Mouse (Mus musculus) intestine, postnatal 0 days (tissue): ENCODE results near the gene Nos1ap. TPM values are rescaled to one million over a fixed set of nuclear protein-coding genes. Genes with fewer than 3 reads are reported as not detected.
A peak's percentile ranks its signal among the peaks of the same experiment; 100 is the strongest.

Experiments used
- ATAC-seq: fragments of 200-750 bp; cut with Nextera tagmentation; 2 replicates; pipeline ENCODE4 v1.8.0; 2017; ENCODE audit warnings: mild to moderate bottlenecking, moderate TSS enrichment, moderate library complexity
- H3K27ac ChIP-seq: fragments of 300-500 bp; sonication (generic); 2 replicates; pipeline ENCODE4 v1.5.1; 2014; ENCODE audit warnings: mild to moderate bottlenecking, low read depth, low read length, moderate library complexity
- H3K27me3 ChIP-seq: fragments of 300-500 bp; sonication (generic); replicated peaks from 2 replicates; pipeline ENCODE4 v1.6.1; 2014; ENCODE audit warnings: low read length, mixed read lengths; ENCODE audit not compliant: control insufficient read depth, insufficient read depth
- H3K36me3 ChIP-seq: fragments of 300-500 bp; sonication (generic); 2 replicates; pipeline ENCODE4 v1.6.1; 2014; ENCODE audit warnings: mild to moderate bottlenecking, moderate library complexity; ENCODE audit not compliant: control insufficient read depth, insufficient read depth
- H3K4me1 ChIP-seq: fragments of 300-500 bp; sonication (generic); replicated peaks from 2 replicates; pipeline ENCODE4 v1.6.1; 2014; ENCODE audit warnings: antibody characterized with exemption, low read length, mixed read lengths; ENCODE audit not compliant: control insufficient read depth, insufficient read depth
- H3K4me2 ChIP-seq: fragments of 300-500 bp; sonication (generic); replicated peaks from 2 replicates; pipeline ENCODE4 v1.6.1; 2014; ENCODE audit warnings: low read depth, mild to moderate bottlenecking, moderate library complexity
- H3K4me3 ChIP-seq: fragments of 300-500 bp; sonication (generic); 2 replicates; pipeline ENCODE4 v1.5.1; 2014; ENCODE audit warnings: low read depth, low read length
- H3K9ac ChIP-seq: fragments of 300-500 bp; sonication (generic); 2 replicates; pipeline ENCODE4 v1.6.1; 2014; ENCODE audit warnings: mild to moderate bottlenecking, low read depth, low read length
- H3K9me3 ChIP-seq: fragments of 300-500 bp; sonication (generic); 2 replicates; pipeline ENCODE4 v1.6.1; 2016; ENCODE audit warnings: mixed run types; ENCODE audit not compliant: control insufficient read depth
- CTCF ChIP-seq: sonication (generic); IDR thresholded peaks from 2 replicates; pipeline ENCODE4 v1.5.1; 2016; ENCODE audit warnings: low read depth, mild to moderate bottlenecking, control low read depth, antibody characterized with exemption, moderate library complexity
- WGBS: fragments of 180-500 bp; shearing (Covaris S2); extraction: QIAGEN DNeasy Blood & Tissue Kit; methylation state at CpG from one replicate; pipeline ENCODE4 v1.1.7; 2014; 5-methylcytosine and 5-hydroxymethylcytosine counted together
- polyA plus RNA-seq: library from polyadenylated mRNA; unstranded; fragments of >200 nt; fragmentation: Nextera tagmentation; extraction: Ambion mirVana; gene quantifications from 2 replicates; pipeline ENCODE4 v1.2.1, GENCODE M21; 2015

The Nos1ap gene
- polyA plus RNA-seq, result 3.8 and 4.4 TPM in 2 replicates

DNA sequence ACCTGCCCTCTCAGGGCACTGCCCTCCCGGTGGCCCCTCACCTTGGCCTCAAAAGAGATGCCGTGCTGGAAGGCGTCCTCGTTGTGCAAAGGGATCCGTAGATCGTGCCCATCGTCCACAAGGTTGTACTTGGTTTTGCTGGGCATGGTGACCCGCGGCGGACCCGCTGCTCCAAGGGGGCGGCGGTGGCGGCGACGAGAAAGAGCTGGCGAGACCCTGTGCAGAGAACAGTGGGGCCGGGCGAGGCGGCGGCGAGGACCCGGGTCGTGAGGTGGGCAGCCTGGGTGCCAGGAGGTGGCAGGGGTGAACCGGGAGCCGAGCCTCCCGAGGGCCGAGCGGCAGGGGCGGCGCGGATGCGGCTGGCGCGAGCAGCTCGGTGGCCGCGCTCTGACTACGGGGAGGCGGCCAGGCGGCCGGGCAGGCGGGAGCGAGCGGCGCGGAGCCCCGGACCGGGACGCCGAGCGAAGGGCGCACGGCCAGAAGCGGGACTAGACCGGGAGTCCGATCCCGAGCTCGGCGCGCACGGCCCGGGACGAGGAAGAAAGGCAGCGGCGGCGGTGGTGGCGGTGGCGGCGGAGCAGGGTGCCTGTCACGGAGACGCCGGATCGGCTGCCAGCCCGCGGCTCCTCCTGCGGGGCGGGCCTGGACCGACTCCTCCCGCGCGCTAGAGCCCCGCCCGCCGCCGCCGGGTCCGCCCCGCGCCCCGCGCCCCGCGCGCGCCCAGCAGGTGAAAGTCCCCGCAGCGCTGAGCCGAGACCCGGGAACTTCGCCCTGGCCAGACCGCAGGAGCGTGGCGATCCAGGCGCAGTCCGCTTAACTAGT is at the start of gene Nos1ap:
Nos1ap (minus strand) TSS at position 643 of the 822 bp plus-strand sequence.
- Histone ChIP-seq H3K9ac (peak within 1 kb of the TSS; percentile 75), H3K27me3 (no peaks in the 10 kb centered on the region), H3K27ac (peak within 1 kb of the TSS; percentile 41; the same call in 1 of the 2 replicates), H3K36me3 (no peaks in the 10 kb centered on the region), H3K4me1 (no peaks in the 10 kb centered on the region; the same call in 1 of the 2 replicates), H3K9me3 (no peaks in the 10 kb centered on the region), H3K4me2 (peak within 1 kb of the TSS; percentile 100), H3K4me3 (peak within 1 kb of the TSS; percentile 89)
- TF ChIP-seq CTCF, result no peak
- under 1% methylated on average over 87 of the region's 106 CpGs for WGBS
- ATAC-seq, result peak; percentile 94

DNA sequence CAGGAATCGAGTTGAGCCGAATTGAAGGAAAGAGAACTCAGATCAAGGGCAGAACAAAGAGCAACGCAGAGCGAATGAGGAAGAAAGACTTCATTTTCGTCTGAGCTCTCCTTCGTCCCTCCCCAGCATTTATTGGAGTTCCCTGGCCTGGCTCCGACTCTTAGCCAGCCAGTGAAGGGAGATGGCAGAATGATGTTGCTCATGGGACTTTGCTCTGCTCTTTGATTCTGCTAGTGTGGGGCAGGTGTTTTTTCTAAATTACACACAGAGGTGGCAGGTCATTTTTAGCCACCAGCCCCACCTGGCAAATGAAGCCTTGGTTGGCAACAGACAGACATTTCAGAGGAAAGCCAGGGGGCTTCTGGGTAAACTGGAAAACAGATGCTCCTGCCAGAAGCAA is 49.3 kb upstream of the Nos1ap start:
- Histone ChIP-seq H3K4me2 (no peak overlapping the region), H3K4me3 (no peak overlapping the region), H3K9me3 (no peaks in the 10 kb centered on the region), H3K27ac (no peak overlapping the region), H3K36me3 (no peaks in the 10 kb centered on the region), H3K4me1 (no peaks in the 10 kb centered on the region), H3K27me3 (no peaks in the 10 kb centered on the region; the same call in 1 of the 2 replicates), H3K9ac (no peak overlapping the region)
- no peak for TF ChIP-seq CTCF
- 83% methylated on average over 7 of the region's 7 CpGs for WGBS
- no peak for ATAC-seq

DNA sequence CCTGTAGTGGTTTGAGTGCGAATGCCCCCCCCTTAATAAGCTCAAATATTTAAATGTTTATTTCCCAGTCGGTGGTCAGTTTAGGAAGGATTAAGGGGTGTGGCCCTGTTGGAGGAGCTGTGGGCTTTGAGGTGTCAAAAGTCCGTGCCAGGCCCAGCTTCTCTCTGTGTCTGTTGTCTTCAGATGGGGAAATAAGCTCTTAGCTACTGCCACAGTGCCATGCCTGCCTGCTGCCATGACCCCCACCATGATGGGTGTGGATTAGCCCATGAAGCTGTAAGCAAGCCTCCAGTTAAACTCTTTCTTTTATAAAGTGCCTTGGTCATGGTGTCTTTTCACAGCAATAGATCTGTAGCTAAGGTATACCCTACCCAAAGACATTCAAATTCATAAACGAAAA is 43.2 kb upstream of the Nos1ap start:
- H3K27ac ChIP-seq, result no peak overlapping the region
- no peak for TF ChIP-seq CTCF
- 69% methylated on average over 4 of the region's 4 CpGs for WGBS
- ATAC-seq, result no peak
- H3K4me1 ChIP-seq, result no peaks in the 10 kb centered on the region
- H3K4me3 ChIP-seq, result no peak overlapping the region
- no peaks in the 10 kb centered on the region for H3K9me3 ChIP-seq
- no peak overlapping the region for H3K4me2 ChIP-seq
- no peaks in the 10 kb centered on the region for H3K27me3 ChIP-seq
- no peaks in the 10 kb centered on the region for H3K36me3 ChIP-seq
- H3K9ac ChIP-seq, result no peak overlapping the region

DNA sequence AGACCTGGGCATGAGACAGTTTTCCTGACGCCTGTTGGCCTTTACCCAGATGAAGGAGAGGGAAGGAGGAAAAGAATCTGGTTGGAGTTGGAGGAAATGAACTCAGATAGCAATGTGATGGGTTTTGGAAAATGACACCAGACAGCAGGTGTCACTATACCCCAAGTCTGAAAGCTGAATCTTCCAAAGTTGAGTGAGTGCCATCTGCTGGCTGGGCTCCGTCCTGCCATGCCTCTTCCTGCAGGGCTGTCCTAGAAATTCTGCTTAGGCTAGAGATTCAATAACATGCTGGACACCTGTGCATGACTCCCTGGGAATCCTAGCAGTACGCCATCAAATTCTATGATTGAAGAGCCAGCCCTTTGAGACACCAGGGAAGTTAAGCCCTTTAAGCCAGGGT is 42.7 kb upstream of the Nos1ap start:
- Histone ChIP-seq H3K4me3 (no peak overlapping the region), H3K4me2 (no peak overlapping the region), H3K36me3 (no peaks in the 10 kb centered on the region), H3K27me3 (no peaks in the 10 kb centered on the region), H3K9me3 (no peaks in the 10 kb centered on the region), H3K4me1 (no peaks in the 10 kb centered on the region), H3K27ac (no peak overlapping the region), H3K9ac (no peak overlapping the region)
- ATAC-seq, result no peak; the same call in 1 of the 2 replicates
- peak; percentile 99 for TF ChIP-seq CTCF
- WGBS, result 13% methylated on average over 3 of the region's 3 CpGs

DNA sequence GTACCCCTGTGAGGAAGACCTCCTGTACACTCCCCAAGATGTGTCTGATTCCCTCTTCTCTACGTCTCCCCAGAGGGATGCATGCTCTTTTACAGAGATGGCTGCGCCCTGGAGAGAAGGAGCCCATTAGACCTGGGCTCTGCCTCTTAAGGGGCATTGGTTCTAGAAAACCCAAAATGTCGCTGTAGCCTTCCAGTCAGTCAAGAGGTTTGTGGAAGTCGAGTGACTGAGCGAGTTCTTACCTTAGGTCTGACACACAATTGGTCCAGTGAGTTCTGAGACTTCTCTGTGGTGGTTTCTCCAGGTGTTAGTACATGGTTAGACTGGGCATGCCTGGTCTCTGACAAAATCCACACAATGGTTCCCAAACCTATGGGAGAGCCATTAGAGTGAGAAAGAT is 41.9 kb upstream of the Nos1ap start:
- no peak overlapping the region for H3K4me3 ChIP-seq
- H3K4me2 ChIP-seq, result no peak overlapping the region
- no peaks in the 10 kb centered on the region for H3K4me1 ChIP-seq
- no peak overlapping the region for H3K27ac ChIP-seq
- no peak for TF ChIP-seq CTCF
- H3K9me3 ChIP-seq, result no peaks in the 10 kb centered on the region
- H3K9ac ChIP-seq, result no peak overlapping the region
- no peak for ATAC-seq
- no peaks in the 10 kb centered on the region for H3K36me3 ChIP-seq
- H3K27me3 ChIP-seq, result no peaks in the 10 kb centered on the region
- 89% methylated on average over 5 of the region's 5 CpGs for WGBS

DNA sequence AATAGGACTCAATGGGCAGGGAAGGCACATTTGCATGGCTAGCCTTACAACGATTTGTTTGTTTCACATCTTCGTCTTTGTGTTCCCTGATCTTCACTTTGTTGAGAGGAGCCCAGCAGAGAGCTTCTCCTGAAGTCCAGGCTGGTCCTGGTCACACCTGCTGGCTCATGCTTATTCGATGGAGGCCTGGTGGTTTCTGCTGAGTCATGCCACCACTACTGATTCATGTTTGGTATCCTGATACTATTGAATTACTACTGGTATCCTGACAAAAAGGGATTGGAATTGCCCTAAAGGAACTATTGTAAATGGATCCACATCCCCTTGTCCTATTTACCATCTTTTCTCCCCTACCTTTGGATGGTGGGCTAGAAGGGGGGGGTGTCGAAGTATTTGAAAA is 40.8 kb upstream of the Nos1ap start:
- Histone ChIP-seq H3K4me1 (no peaks in the 10 kb centered on the region), H3K4me3 (no peak overlapping the region), H3K9ac (no peak overlapping the region), H3K4me2 (no peak overlapping the region), H3K9me3 (no peaks in the 10 kb centered on the region), H3K27ac (no peak overlapping the region), H3K36me3 (no peaks in the 10 kb centered on the region), H3K27me3 (no peaks in the 10 kb centered on the region)
- TF ChIP-seq CTCF, result no peak
- WGBS, result 82% methylated on average over 4 of the region's 4 CpGs
- no peak for ATAC-seq
